Mouse (Mus musculus) ES-E14 (cell line): ENCODE data around the gene Ciart.

ENCODE experiments used
- CHD2 ChIP-seq: IDR thresholded peaks from 2 replicates; pipeline ENCODE4 v1.6.1; 2014; ENCODE audit warnings: mild to moderate bottlenecking, low read depth, low read length, inconsistent platforms
- ZNF384 ChIP-seq: IDR thresholded peaks from 2 replicates; pipeline ENCODE4 v1.6.1; 2012; ENCODE audit warnings: low read depth, low read length, inconsistent platforms

GRCm38 (mm10) chr3:95889664-95890063, 7.6 kb upstream of the Ciart start:
- no peak for TF ChIP-seq CHD2
- no peak for TF ChIP-seq ZNF384
